Mouse (Mus musculus): ENCODE results near the gene Dcst2. TPM values are rescaled to one million over a fixed set of nuclear protein-coding genes. Genes with fewer than 3 reads are reported as not detected.
A peak's percentile ranks its signal among the peaks of the same experiment; 100 is the strongest.

The Dcst2 gene
- polyA plus RNA-seq, 1 experiment from 2014 or later = 0.07 TPM

DNA sequence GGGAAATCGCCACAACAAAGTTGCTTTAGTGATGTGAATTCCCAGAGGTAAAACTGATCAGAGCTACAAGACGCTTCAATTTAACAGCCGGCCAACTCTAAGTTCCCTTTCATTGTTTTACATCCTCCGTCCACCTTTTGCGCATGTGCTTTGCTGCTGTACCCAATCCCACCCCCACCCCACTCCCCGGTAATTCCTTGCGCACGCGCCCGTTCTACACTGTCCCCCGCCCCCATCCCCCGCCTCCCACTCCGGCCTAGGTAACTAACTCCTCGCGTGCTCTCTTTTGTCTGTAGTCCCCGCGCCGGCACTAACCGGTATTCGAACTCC is 56.0 kb downstream of the Dcst2 start:
- H3K4me1 ChIP-seq (ENCODE audit: control insufficient read depth, insufficient read depth, low read length) = peaks cover 19% of the 10 kb centered on the region
- ATAC-seq (replicated peaks; ENCODE audit: insufficient number of reproducible peaks, low FRiP score, low TSS enrichment) = no peak; the same call in 1 of the 2 replicates
- peak overlapping the region; percentile 53 for H3K4me3 ChIP-seq (ENCODE audit: low read depth, low read length)
- H3K9me3 ChIP-seq (replicated peaks; ENCODE audit: control insufficient read depth, low read length) = no peaks in the 10 kb centered on the region
- under 1% methylated on average over 20 of the region's 20 CpGs for WGBS (ENCODE audit: insufficient replicate concordance)
- H3K36me3 ChIP-seq (ENCODE audit: control insufficient read depth, insufficient read depth, low read length) = peaks cover 20% of the 10 kb centered on the region
- H3K27ac ChIP-seq (ENCODE audit: low read depth, low read length) = peak overlapping the region; percentile 97
- no peaks in the 10 kb centered on the region for H3K27me3 ChIP-seq (ENCODE audit: control insufficient read depth, insufficient read depth, low read length)
- H3K9ac ChIP-seq (ENCODE audit: low read depth, low read length) = peak overlapping the region; percentile 87
- peak overlapping the region; percentile 90 for H3K4me2 ChIP-seq

DNA sequence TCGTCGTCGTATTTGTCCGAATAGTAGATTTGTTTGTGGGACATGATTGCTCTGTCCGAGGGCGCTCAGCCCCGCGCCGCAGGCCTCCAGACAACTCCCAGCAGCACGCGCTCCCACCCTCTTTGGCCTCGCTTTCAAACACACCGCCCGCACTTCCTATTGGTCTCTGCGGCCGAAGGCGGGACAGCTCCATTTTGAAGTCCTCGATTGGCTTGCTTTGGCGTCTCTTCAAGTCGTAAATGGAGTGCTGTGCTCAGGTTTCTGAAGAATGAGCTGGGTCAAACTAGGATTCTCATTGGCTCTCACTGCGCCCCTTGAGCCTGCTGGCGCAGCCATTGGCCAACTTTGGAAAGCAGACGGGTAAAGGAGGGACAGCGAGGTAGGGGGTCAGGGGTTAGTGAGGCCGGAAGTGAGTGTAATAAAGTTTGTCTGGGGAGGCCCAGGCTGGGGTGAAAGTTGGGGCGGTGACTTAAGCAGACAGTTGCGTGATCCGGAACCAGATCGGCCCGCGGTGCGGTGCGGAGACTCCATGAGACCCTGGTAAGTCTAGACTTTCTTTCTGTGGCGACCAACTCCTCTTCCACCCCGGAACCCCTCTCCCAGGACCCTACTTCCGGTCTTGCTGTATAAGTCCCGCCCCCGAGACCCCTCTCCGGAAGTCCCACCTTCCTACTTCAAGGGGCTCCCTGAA is 56.5 kb downstream of the Dcst2 start, which contains the start of the genes Cks1b and Shc1:
TSS of gene Cks1b (minus strand) at position 214 of the 691 bp plus-strand sequence.
TSS of gene Shc1 (plus strand) at position 274 of the 691 bp plus-strand sequence.
- Histone ChIP-seq H3K9ac (ENCODE audit: low read depth, low read length) (peak within 1 kb of the TSS; percentile 87), H3K4me3 (ENCODE audit: low read depth, low read length) (peak within 1 kb of the TSS; percentile 53), H3K36me3 (ENCODE audit: control insufficient read depth, insufficient read depth, low read length) (peaks cover 20% of the 10 kb centered on the region), H3K4me1 (ENCODE audit: control insufficient read depth, insufficient read depth, low read length) (peaks cover 20% of the 10 kb centered on the region), H3K4me2 (peak within 1 kb of the TSS; percentile 90), H3K27ac (ENCODE audit: low read depth, low read length) (peak within 1 kb of the TSS; percentile 97), H3K27me3 (ENCODE audit: control insufficient read depth, insufficient read depth, low read length) (no peaks in the 10 kb centered on the region), H3K9me3 (replicated peaks; ENCODE audit: control insufficient read depth, low read length) (no peaks in the 10 kb centered on the region)
- WGBS (ENCODE audit: insufficient replicate concordance) = under 1% methylated on average over 39 of the region's 39 CpGs
- peak; percentile 89 for ATAC-seq (replicated peaks; ENCODE audit: insufficient number of reproducible peaks, low FRiP score, low TSS enrichment)

DNA sequence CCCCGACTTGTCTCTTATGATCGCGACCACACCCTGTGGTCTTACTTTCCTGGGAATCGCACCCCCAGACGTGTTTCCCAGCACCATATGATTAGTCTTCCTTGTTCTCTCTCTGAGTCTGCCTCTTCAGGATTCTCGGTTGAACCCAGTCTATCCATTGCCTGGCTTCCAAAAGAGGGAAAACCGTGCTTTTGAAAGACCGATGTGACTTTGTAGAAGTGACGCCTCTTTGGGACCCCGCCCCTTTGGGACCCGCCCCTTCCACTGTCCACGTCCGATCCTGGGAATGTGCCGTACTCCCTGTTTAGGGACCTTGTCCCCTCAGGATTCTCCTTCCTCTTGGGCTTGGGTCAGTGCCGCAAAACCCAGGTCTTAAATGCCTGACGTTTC is 57.1 kb downstream of the Dcst2 start:
- Histone ChIP-seq H3K27me3 (ENCODE audit: control insufficient read depth, insufficient read depth, low read length) (no peaks in the 10 kb centered on the region), H3K9me3 (replicated peaks; ENCODE audit: control insufficient read depth, low read length) (no peaks in the 10 kb centered on the region), H3K4me2 (peak overlapping the region; percentile 90), H3K36me3 (ENCODE audit: control insufficient read depth, insufficient read depth, low read length) (peaks cover 18% of the 10 kb centered on the region), H3K27ac (ENCODE audit: low read depth, low read length) (peak overlapping the region; percentile 97), H3K4me3 (ENCODE audit: low read depth, low read length) (peak overlapping the region; percentile 53), H3K9ac (ENCODE audit: low read depth, low read length) (peak overlapping the region; percentile 87), H3K4me1 (ENCODE audit: control insufficient read depth, insufficient read depth, low read length) (peaks cover 23% of the 10 kb centered on the region)
- WGBS (ENCODE audit: insufficient replicate concordance) = under 1% methylated on average over 16 of the region's 16 CpGs
- ATAC-seq (replicated peaks; ENCODE audit: insufficient number of reproducible peaks, low FRiP score, low TSS enrichment) = no peak

DNA sequence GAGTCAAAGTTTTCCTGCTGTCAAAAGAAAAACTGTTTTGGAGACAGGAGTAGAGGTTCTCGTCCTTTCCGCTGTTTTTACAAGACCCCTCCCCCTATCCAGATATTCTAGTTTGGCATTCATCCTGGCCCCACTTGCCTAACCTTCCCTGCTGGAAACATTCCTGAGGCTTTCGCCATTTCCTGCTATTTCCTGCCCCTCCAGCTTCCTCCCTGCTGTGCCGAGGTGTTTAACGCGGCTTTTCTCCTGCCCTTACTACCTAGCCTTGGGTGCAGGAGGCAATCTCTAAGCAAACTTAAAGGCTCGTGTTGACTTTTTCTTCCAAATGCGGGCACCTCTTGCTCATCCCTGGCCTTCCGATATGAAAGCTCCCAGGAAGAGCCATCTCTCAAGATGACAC is 57.8 kb downstream of the Dcst2 start:
- WGBS (ENCODE audit: insufficient replicate concordance) = under 1% methylated on average over 9 of the region's 9 CpGs
- Histone ChIP-seq H3K4me3 (ENCODE audit: low read depth, low read length) (peak overlapping the region; percentile 53), H3K9ac (ENCODE audit: low read depth, low read length) (peak overlapping the region; percentile 87), H3K4me1 (ENCODE audit: control insufficient read depth, insufficient read depth, low read length) (peaks cover 23% of the 10 kb centered on the region), H3K9me3 (replicated peaks; ENCODE audit: control insufficient read depth, low read length) (no peaks in the 10 kb centered on the region), H3K27me3 (ENCODE audit: control insufficient read depth, insufficient read depth, low read length) (no peaks in the 10 kb centered on the region), H3K27ac (ENCODE audit: low read depth, low read length) (peak overlapping the region; percentile 97), H3K4me2 (peak overlapping the region; percentile 90), H3K36me3 (ENCODE audit: control insufficient read depth, insufficient read depth, low read length) (peaks cover 16% of the 10 kb centered on the region)
- no peak for ATAC-seq (replicated peaks; ENCODE audit: insufficient number of reproducible peaks, low FRiP score, low TSS enrichment)

DNA sequence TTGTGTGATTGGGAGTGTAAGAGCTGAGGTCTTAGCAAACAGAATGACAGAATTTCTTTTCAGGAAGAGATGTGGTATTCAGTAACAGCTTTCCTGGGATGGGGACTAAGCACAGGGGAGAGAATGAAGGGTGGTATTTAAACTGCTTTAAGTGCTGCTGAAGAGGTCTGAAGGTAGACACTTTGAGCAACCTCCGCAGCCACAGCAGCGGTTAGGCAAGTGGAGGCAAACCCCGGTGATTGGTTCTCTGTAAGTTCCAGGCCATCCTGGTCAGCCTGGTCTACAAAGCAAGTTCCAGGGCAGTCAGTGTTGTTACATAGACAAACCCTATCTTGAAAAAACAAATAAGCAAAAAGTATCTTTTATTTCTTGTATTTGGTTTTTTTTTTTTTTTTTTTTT is 58.2 kb downstream of the Dcst2 start:
- peaks cover 25% of the 10 kb centered on the region for H3K4me1 ChIP-seq (ENCODE audit: control insufficient read depth, insufficient read depth, low read length)
- peak overlapping the region; percentile 90 for H3K4me2 ChIP-seq
- peak overlapping the region; percentile 87; the same call in 1 of the 2 replicates for H3K9ac ChIP-seq (ENCODE audit: low read depth, low read length)
- 17% methylated on average over 3 of the region's 3 CpGs for WGBS (ENCODE audit: insufficient replicate concordance)
- H3K36me3 ChIP-seq (ENCODE audit: control insufficient read depth, insufficient read depth, low read length) = peaks cover 12% of the 10 kb centered on the region
- peak overlapping the region; percentile 97 for H3K27ac ChIP-seq (ENCODE audit: low read depth, low read length)
- H3K9me3 ChIP-seq (replicated peaks; ENCODE audit: control insufficient read depth, low read length) = no peaks in the 10 kb centered on the region
- peak overlapping the region; percentile 53 for H3K4me3 ChIP-seq (ENCODE audit: low read depth, low read length)
- no peak for ATAC-seq (replicated peaks; ENCODE audit: insufficient number of reproducible peaks, low FRiP score, low TSS enrichment)
- no peaks in the 10 kb centered on the region for H3K27me3 ChIP-seq (ENCODE audit: control insufficient read depth, insufficient read depth, low read length)

DNA sequence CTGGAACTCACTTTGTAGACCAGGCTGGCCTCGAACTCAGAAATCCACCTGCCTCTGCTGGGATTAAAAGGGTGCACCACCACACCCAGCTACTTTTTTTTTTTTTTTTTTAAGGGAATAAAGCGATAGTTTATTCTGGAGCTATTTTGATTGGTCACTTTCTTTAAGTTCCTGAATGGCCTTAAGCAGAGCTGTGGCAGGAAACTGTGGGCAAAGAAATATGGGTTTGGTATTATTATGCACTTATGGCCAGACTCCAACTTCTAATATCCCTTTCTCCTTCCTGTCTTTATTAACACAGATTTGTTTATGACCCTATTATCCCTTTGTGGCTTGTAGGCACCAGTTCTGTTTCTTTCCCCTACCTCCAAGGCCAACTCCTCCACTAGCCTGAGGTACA is 58.6 kb downstream of the Dcst2 start:
- H3K36me3 ChIP-seq (ENCODE audit: control insufficient read depth, insufficient read depth, low read length) = peaks cover 9% of the 10 kb centered on the region
- H3K9ac ChIP-seq (ENCODE audit: low read depth, low read length) = peak overlapping the region; percentile 11; the same call in 1 of the 2 replicates
- no peaks in the 10 kb centered on the region for H3K9me3 ChIP-seq (replicated peaks; ENCODE audit: control insufficient read depth, low read length)
- H3K4me1 ChIP-seq (ENCODE audit: control insufficient read depth, insufficient read depth, low read length) = peaks cover 25% of the 10 kb centered on the region
- no peak for ATAC-seq (replicated peaks; ENCODE audit: insufficient number of reproducible peaks, low FRiP score, low TSS enrichment)
- no peak overlapping the region for H3K4me3 ChIP-seq (ENCODE audit: low read depth, low read length)
- no peaks in the 10 kb centered on the region for H3K27me3 ChIP-seq (ENCODE audit: control insufficient read depth, insufficient read depth, low read length)
- peak overlapping the region; percentile 90 for H3K4me2 ChIP-seq
- 60% methylated on average over 2 of the region's 2 CpGs for WGBS (ENCODE audit: insufficient replicate concordance)
- peak overlapping the region; percentile 97 for H3K27ac ChIP-seq (ENCODE audit: low read depth, low read length)

DNA sequence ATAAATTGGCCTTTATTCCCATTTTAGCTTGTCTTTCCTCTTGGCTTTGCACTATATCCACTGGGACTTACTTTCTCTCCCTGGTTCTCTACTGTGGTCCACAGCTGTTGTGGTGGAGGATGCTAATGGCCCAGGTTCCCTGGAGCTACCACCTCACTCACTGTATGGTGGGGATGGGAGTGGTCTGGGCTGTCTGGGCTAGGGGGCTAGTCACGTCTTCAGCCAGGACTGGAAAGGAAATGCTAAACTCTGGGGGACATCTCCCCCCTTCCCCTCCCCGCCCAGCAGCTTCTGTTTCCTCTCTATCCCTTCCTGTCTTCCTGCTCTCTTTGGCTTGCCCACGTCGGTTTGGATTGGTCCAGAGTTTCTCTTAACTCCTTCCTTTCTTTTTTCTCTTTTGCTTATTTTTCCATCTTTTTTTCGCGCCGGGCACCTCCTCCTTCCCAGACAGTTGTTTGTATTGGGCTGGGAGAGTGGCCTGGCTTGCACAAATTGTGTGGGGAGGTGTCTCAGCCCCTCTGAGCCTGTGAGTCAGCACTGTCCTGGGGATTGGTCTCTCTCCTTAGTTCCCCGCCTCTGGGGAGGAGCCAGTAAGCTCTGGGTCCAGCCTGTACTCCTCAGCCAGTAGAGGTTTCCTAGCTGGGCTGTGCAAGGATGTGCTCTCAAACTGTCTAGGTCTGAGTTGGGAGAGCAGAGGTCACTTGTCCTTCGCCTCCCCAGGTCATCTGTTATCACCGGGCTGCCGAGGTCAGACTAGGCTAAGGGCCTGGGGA is 59.4 kb downstream of the Dcst2 start:
- H3K4me3 ChIP-seq (ENCODE audit: low read depth, low read length) = peak overlapping the region; percentile 60
- peak; percentile 80 for ATAC-seq (replicated peaks; ENCODE audit: insufficient number of reproducible peaks, low FRiP score, low TSS enrichment)
- H3K4me1 ChIP-seq (ENCODE audit: control insufficient read depth, insufficient read depth, low read length) = peaks cover 25% of the 10 kb centered on the region
- H3K9me3 ChIP-seq (replicated peaks; ENCODE audit: control insufficient read depth, low read length) = no peaks in the 10 kb centered on the region
- H3K27ac ChIP-seq (ENCODE audit: low read depth, low read length) = peak overlapping the region; percentile 97
- H3K4me2 ChIP-seq = peak overlapping the region; percentile 90
- H3K36me3 ChIP-seq (ENCODE audit: control insufficient read depth, insufficient read depth, low read length) = peaks cover 6% of the 10 kb centered on the region
- 1% methylated on average over 11 of the region's 11 CpGs for WGBS (ENCODE audit: insufficient replicate concordance)
- no peaks in the 10 kb centered on the region for H3K27me3 ChIP-seq (ENCODE audit: control insufficient read depth, insufficient read depth, low read length)
- peak overlapping the region; percentile 85 for H3K9ac ChIP-seq (ENCODE audit: low read depth, low read length)

DNA sequence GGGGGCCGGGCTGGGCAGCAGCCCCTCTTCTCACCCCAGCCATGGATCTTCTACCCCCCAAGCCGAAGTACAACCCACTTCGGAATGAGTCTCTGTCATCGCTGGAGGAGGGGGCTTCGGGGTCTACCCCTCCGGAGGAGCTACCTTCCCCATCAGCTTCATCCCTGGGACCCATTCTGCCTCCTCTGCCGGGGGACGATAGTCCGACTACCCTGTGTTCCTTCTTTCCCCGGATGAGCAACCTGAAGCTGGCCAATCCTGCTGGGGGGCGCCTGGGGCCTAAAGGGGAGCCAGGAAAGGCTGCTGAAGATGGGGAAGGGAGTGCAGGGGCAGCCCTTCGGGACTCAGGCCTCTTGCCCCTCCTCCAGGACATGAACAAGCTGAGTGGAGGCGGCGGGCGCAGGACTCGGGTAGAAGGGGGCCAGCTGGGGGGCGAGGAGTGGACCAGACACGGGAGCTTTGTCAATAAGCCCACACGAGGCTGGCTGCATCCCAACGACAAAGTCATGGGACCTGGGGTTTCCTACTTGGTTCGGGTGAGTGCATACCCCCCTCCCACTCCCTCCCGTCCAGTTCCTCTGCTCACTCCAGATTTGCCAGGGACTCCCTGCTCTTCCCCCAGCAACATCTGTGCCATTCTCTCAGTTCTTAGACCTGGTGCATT is 60.2 kb downstream of the Dcst2 start:
- Histone ChIP-seq H3K9me3 (replicated peaks; ENCODE audit: control insufficient read depth, low read length) (no peaks in the 10 kb centered on the region), H3K27ac (ENCODE audit: low read depth, low read length) (peak overlapping the region; percentile 97), H3K27me3 (ENCODE audit: control insufficient read depth, insufficient read depth, low read length) (no peaks in the 10 kb centered on the region), H3K36me3 (ENCODE audit: control insufficient read depth, insufficient read depth, low read length) (peaks cover 7% of the 10 kb centered on the region), H3K4me3 (ENCODE audit: low read depth, low read length) (peak overlapping the region; percentile 60), H3K4me1 (ENCODE audit: control insufficient read depth, insufficient read depth, low read length) (peaks cover 25% of the 10 kb centered on the region), H3K9ac (ENCODE audit: low read depth, low read length) (peak overlapping the region; percentile 85), H3K4me2 (peak overlapping the region; percentile 90)
- 5% methylated on average over 22 of the region's 22 CpGs for WGBS (ENCODE audit: insufficient replicate concordance)
- no peak for ATAC-seq (replicated peaks; ENCODE audit: insufficient number of reproducible peaks, low FRiP score, low TSS enrichment)
